Mouse (Mus musculus) neural tube, embryonic 10.5 days (tissue): Measurements from ENCODE around the gene Nfatc2ip.

ENCODE experiments used
- DNase-seq: peaks from one replicate; pipeline ENCODE4 v3.0.0-alpha.2; 2017; ENCODE audit warnings: low spot score; ENCODE audit errors: extremely low spot score

Gene Nfatc2ip

GRCm38 (mm10) chr7:126396298-126397119, at the start of gene Nfatc2ip:
TSS of gene Nfatc2ip (minus strand) at chr7:126396737.
- peak; percentile 89 for DNase-seq

GRCm38 (mm10) chr7:126446217-126446616, 49.7 kb upstream of the Nfatc2ip start:
- no peak for DNase-seq

- no peak for DNase-seq
Measured at GRCm38 (mm10) chr7:126445104-126445815, 48.7 kb upstream of the Nfatc2ip start.

- DNase-seq = no peak
Measured at GRCm38 (mm10) chr7:126444536-126444935, 48.0 kb upstream of the Nfatc2ip start.

GRCm38 (mm10) chr7:126443997-126444396, 47.5 kb upstream of the Nfatc2ip start:
- DNase-seq = no peak

GRCm38 (mm10) chr7:126440134-126440533, 43.6 kb upstream of the Nfatc2ip start:
- no peak for DNase-seq

- DNase-seq = peak; percentile 65
Measured at GRCm38 (mm10) chr7:126436851-126437250, 40.3 kb upstream of the Nfatc2ip start.

GRCm38 (mm10) chr7:126435801-126436200, 39.3 kb upstream of the Nfatc2ip start:
- DNase-seq = no peak

- DNase-seq = no peak
Measured at GRCm38 (mm10) chr7:126434726-126435125, 38.2 kb upstream of the Nfatc2ip start.

- no peak for DNase-seq
Measured at GRCm38 (mm10) chr7:126430167-126430566, 33.6 kb upstream of the Nfatc2ip start.

- no peak for DNase-seq
Measured at GRCm38 (mm10) chr7:126429503-126429898, 33.0 kb upstream of the Nfatc2ip start.

GRCm38 (mm10) chr7:126428631-126429502, 32.3 kb upstream of the Nfatc2ip start, which contains the start of gene Rabep2:
TSS of gene Rabep2 (plus strand) at chr7:126428759.
- DNase-seq = peak; percentile 100

- no peak for DNase-seq
Measured at GRCm38 (mm10) chr7:126428154-126428553, 31.6 kb upstream of the Nfatc2ip start.

GRCm38 (mm10) chr7:126427323-126427860, 30.9 kb upstream of the Nfatc2ip start:
- DNase-seq = peak; percentile 16

GRCm38 (mm10) chr7:126424161-126424560, 27.6 kb upstream of the Nfatc2ip start:
- no peak for DNase-seq

GRCm38 (mm10) chr7:126421756-126422155, 25.2 kb upstream of the Nfatc2ip start:
- DNase-seq = no peak

GRCm38 (mm10) chr7:126418496-126418895, 22.0 kb upstream of the Nfatc2ip start:
- DNase-seq = no peak

GRCm38 (mm10) chr7:126417606-126418005, 21.1 kb upstream of the Nfatc2ip start:
- DNase-seq = no peak

GRCm38 (mm10) chr7:126417045-126417444, 20.5 kb upstream of the Nfatc2ip start:
- no peak for DNase-seq

GRCm38 (mm10) chr7:126416615-126417014, 20.1 kb upstream of the Nfatc2ip start:
- no peak for DNase-seq

GRCm38 (mm10) chr7:126414725-126415124, 18.2 kb upstream of the Nfatc2ip start, which contains the start of gene Cd19:
TSS of gene Cd19 (minus strand) at chr7:126414889.
- DNase-seq = no peak
